Mouse (Mus musculus) testis, adult 2 months (tissue): ENCODE results near the gene Comt.

Source experiments
- CTCF ChIP-seq: fragments of 200-500 bp; IDR thresholded peaks from 2 replicates; pipeline ENCODE4 v1.5.1; 2012; ENCODE audit warnings: low read depth, mild to moderate bottlenecking, inconsistent platforms, low read length, moderate library complexity; ENCODE audit not compliant: control insufficient read depth, insufficient read depth, insufficient replicate concordance
- POLR2A ChIP-seq: fragments of 200-500 bp; IDR thresholded peaks from 2 replicates; pipeline ENCODE4 v1.6.1; 2012; ENCODE audit warnings: low read depth, mild to moderate bottlenecking, inconsistent platforms, low read length, moderate library complexity; ENCODE audit not compliant: control insufficient read depth

DNA sequence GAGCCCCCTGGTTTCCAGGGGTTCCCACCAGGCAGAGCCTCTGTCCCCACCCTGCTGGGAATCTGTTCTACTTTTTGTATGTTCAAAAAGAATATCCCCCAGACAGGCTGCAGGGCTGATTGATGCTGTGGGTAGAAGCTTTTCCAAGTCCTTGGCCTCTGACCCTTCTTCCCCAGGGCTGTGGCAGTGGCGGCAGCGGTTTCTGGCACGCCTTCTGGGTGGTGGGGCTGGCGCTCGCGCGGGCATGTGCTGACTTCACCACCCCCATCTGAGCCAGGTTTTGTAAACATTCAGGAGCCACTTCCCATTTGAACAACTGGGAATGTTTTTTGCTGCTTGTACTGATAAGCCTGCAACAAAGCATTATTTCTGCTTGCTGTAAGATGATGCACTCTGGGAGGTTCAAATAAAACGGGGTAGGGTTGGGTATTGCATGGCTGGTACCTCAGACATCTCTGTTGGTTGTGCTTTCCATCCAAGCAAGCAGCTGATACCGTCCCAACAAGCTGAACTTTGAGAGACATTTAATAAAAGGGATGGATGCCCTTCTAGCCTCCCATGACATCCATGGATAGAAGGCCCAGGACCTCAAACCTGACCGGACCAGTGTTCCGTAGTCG is 32.8 kb upstream of the Comt start:
- TF ChIP-seq CTCF (no peak), POLR2A (no peak)
